18 mouse cellular contexts compared by ENCODE assay signal in the genomic region with DNA sequence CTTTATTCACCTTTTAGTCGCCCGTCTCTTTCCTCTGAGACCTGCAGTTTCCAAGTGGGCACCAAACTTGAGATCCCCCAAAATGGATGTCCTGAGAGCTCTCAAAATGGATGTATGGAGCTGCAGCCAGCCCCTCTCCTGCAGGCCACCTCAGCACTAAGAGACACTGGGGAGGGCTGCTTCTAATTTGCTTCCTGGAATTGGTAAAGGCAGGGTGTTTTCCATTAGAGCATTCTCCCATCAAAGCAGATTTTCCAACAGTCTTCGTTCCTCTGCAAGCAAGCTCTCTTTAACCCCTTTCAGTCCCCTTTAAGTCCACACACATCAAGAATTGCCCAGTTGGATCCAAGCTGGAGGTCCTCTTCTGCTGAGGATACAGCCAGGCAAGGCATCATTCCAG. TPM values are rescaled to one million over a fixed set of nuclear protein-coding genes. Genes with fewer than 3 reads are reported as not detected.
DNase-seq lines count a peak whose midpoint lies in the region; ATAC-seq lines count a peak whose summit lies in the region.
"Had no signal": no experiment of that assay in that cellular context is flagged by ENCODE, and none has a peak within 500 bp of the region (broad histone marks: within the 10 kb centered on the region; RNA-seq: fewer than 3 reads in every experiment).

No protein-coding gene starts in this region.

- H3K27me3 ChIP-seq in forebrain, embryonic 10.5 days (ENCODE audit: poor library complexity, severe bottlenecking) = peaks cover 14% of the 10 kb centered on the region; the same call in 1 of the 2 replicates
- no peaks in the 10 kb centered on the region for H3K27me3 ChIP-seq in forebrain, embryonic 15.5 days
- H3K27me3 ChIP-seq in embryonic facial prominence, embryonic 13.5 days = no peaks in the 10 kb centered on the region
- no peaks in the 10 kb centered on the region for H3K27me3 ChIP-seq in limb, embryonic 15.5 days
- H3K27me3 ChIP-seq: heart, embryonic 12.5 days had no signal

- H3K4me3 ChIP-seq in forebrain, embryonic 10.5 days = no peak overlapping the region
- no peak overlapping the region for H3K4me3 ChIP-seq in forebrain, embryonic 15.5 days
- no peak overlapping the region for H3K4me3 ChIP-seq in embryonic facial prominence, embryonic 13.5 days
- H3K4me3 ChIP-seq in limb, embryonic 15.5 days = no peak overlapping the region
- H3K4me3 ChIP-seq: heart, adult 2 months; heart, embryonic 12.5 days; hindbrain, embryonic 10.5 days had no signal

- DNase-seq in forebrain, embryonic 10.5 days (ENCODE audit: extremely low spot score, low spot score) = peak; percentile 12
- peak; percentile 75 for DNase-seq in heart, adult 11 months
- no peak for DNase-seq in heart, adult 9 months (ENCODE audit: low spot score in 2 of 2)
- DNase-seq in adrenal gland, adult (ENCODE audit: inconsistent age in 2 of 2, low spot score in 1 of 2) = no peak
- DNase-seq: cerebellum, adult 11-12 months; cerebellum, adult 9-10 months; cerebellum, postnatal 25 days; gastrocnemius, postnatal 36 days; heart, adult 2 months; kidney, adult 8-10 months had no signal

- H3K36me3 ChIP-seq in forebrain, embryonic 10.5 days (replicated peaks) = no peaks in the 10 kb centered on the region
- no peaks in the 10 kb centered on the region for H3K36me3 ChIP-seq in forebrain, embryonic 15.5 days
- H3K36me3 ChIP-seq in embryonic facial prominence, embryonic 13.5 days = no peaks in the 10 kb centered on the region
- H3K36me3 ChIP-seq in limb, embryonic 15.5 days = no peaks in the 10 kb centered on the region
- H3K36me3 ChIP-seq: heart, embryonic 12.5 days; hindbrain, embryonic 10.5 days had no signal

- H3K4me2 ChIP-seq in forebrain, embryonic 15.5 days (replicated peaks) = no peak overlapping the region
- no peak overlapping the region for H3K4me2 ChIP-seq in embryonic facial prominence, embryonic 13.5 days
- no peak overlapping the region for H3K4me2 ChIP-seq in limb, embryonic 15.5 days
- H3K4me2 ChIP-seq: heart, embryonic 12.5 days; hindbrain, embryonic 14.5 days had no signal

- peaks cover 29% of the 10 kb centered on the region for H3K4me1 ChIP-seq in forebrain, embryonic 10.5 days
- peaks cover 4% of the 10 kb centered on the region for H3K4me1 ChIP-seq in forebrain, embryonic 15.5 days
- H3K4me1 ChIP-seq in embryonic facial prominence, embryonic 13.5 days = peaks cover 62% of the 10 kb centered on the region
- H3K4me1 ChIP-seq in limb, embryonic 15.5 days = peaks cover 67% of the 10 kb centered on the region

- no peak for ATAC-seq in forebrain, embryonic 15.5 days (replicated peaks)
- ATAC-seq in embryonic facial prominence, embryonic 13.5 days (ENCODE audit: insufficient number of reproducible peaks, insufficient read depth, low FRiP score, low TSS enrichment, low read depth) = no peak
- ATAC-seq in limb, embryonic 15.5 days (ENCODE audit: insufficient number of reproducible peaks, low FRiP score, low TSS enrichment, low read depth) = no peak
- ATAC-seq: forebrain, embryonic 14.5 days; intestine, embryonic 16.5 days had no signal

- no peaks in the 10 kb centered on the region for H3K9me3 ChIP-seq in forebrain, embryonic 10.5 days
- H3K9me3 ChIP-seq in forebrain, embryonic 15.5 days = no peaks in the 10 kb centered on the region
- H3K9me3 ChIP-seq in embryonic facial prominence, embryonic 13.5 days = no peaks in the 10 kb centered on the region
- H3K9me3 ChIP-seq in limb, embryonic 15.5 days = no peaks in the 10 kb centered on the region
- H3K9me3 ChIP-seq: heart, embryonic 12.5 days; hindbrain, embryonic 10.5 days had no signal

- no peak overlapping the region for H3K9ac ChIP-seq in forebrain, embryonic 15.5 days (replicated peaks)
- no peak overlapping the region for H3K9ac ChIP-seq in embryonic facial prominence, embryonic 13.5 days
- H3K9ac ChIP-seq in limb, embryonic 15.5 days = no peak overlapping the region
- H3K9ac ChIP-seq: heart, embryonic 12.5 days; hindbrain, embryonic 14.5 days had no signal

- no peak overlapping the region for H3K27ac ChIP-seq in forebrain, embryonic 10.5 days
- H3K27ac ChIP-seq in forebrain, embryonic 15.5 days (replicated peaks) = no peak overlapping the region
- peak overlapping the region; percentile 63 for H3K27ac ChIP-seq in embryonic facial prominence, embryonic 13.5 days
- H3K27ac ChIP-seq in limb, embryonic 15.5 days = peak overlapping the region; percentile 81
- H3K27ac ChIP-seq: heart, adult 2 months; hindbrain, embryonic 10.5 days; hindbrain, embryonic 14.5 days had no signal

- 86% methylated on average over 3 of the region's 3 CpGs for WGBS in forebrain, embryonic 10.5 days
- 92% methylated on average over 3 of the region's 3 CpGs for WGBS in forebrain, embryonic 15.5 days
- WGBS in embryonic facial prominence, embryonic 13.5 days = 59% methylated on average over 3 of the region's 3 CpGs
- WGBS in limb, embryonic 15.5 days = 51% methylated on average over 3 of the region's 3 CpGs

RNA-seq across cellular contexts. Expression of a gene that starts 5.3 kb away (rescaled TPM):
- polyA plus RNA-seq in forebrain, embryonic 10.5 days (2016; fragmentation: Nextera tagmentation; extraction: Ambion mirVana) = 0.71 and 1.2 TPM in 2 replicates
- polyA plus RNA-seq in forebrain, embryonic 15.5 days (2015; fragmentation: Nextera tagmentation; extraction: Ambion mirVana) = 5.3 and 5.4 TPM in 2 replicates
- polyA plus RNA-seq in embryonic facial prominence, embryonic 13.5 days (2015; fragmentation: Nextera tagmentation; extraction: Ambion mirVana) = 15.9 and 17.0 TPM in 2 replicates
- 58.0 and 58.9 TPM in 2 replicates for polyA plus RNA-seq in limb, embryonic 15.5 days (2015; fragmentation: Nextera tagmentation; extraction: Ambion mirVana)

RNA-seq across cellular contexts. Expression of a gene that starts 45.8 kb away (rescaled TPM):
- polyA plus RNA-seq in forebrain, embryonic 10.5 days (2016; fragmentation: Nextera tagmentation; extraction: Ambion mirVana) = 52.0 and 53.7 TPM in 2 replicates
- polyA plus RNA-seq in forebrain, embryonic 15.5 days (2015; fragmentation: Nextera tagmentation; extraction: Ambion mirVana) = 72.1 and 75.4 TPM in 2 replicates
- polyA plus RNA-seq in embryonic facial prominence, embryonic 13.5 days (2015; fragmentation: Nextera tagmentation; extraction: Ambion mirVana) = 59.3 and 68.7 TPM in 2 replicates
- 55.0 and 60.2 TPM in 2 replicates for polyA plus RNA-seq in limb, embryonic 15.5 days (2015; fragmentation: Nextera tagmentation; extraction: Ambion mirVana)

RNA-seq across cellular contexts. Expression of a gene that starts 49.2 kb away (rescaled TPM):
- 34.8 and 36.9 TPM in 2 replicates for polyA plus RNA-seq in forebrain, embryonic 10.5 days (2016; fragmentation: Nextera tagmentation; extraction: Ambion mirVana)
- 11.7 and 13.5 TPM in 2 replicates for polyA plus RNA-seq in forebrain, embryonic 15.5 days (2015; fragmentation: Nextera tagmentation; extraction: Ambion mirVana)
- 13.7 and 14.2 TPM in 2 replicates for polyA plus RNA-seq in embryonic facial prominence, embryonic 13.5 days (2015; fragmentation: Nextera tagmentation; extraction: Ambion mirVana)
- polyA plus RNA-seq in limb, embryonic 15.5 days (2015; fragmentation: Nextera tagmentation; extraction: Ambion mirVana) = 9.5 and 11.3 TPM in 2 replicates

RNA-seq across cellular contexts. Expression of a gene that starts 53.3 kb away (rescaled TPM):
- polyA plus RNA-seq in forebrain, embryonic 10.5 days (2016; fragmentation: Nextera tagmentation; extraction: Ambion mirVana) = 83.0 and 84.6 TPM in 2 replicates
- polyA plus RNA-seq in forebrain, embryonic 15.5 days (2015; fragmentation: Nextera tagmentation; extraction: Ambion mirVana) = 30.7 and 34.8 TPM in 2 replicates
- polyA plus RNA-seq in embryonic facial prominence, embryonic 13.5 days (2015; fragmentation: Nextera tagmentation; extraction: Ambion mirVana) = 116 and 118 TPM in 2 replicates
- 74.1 and 78.7 TPM in 2 replicates for polyA plus RNA-seq in limb, embryonic 15.5 days (2015; fragmentation: Nextera tagmentation; extraction: Ambion mirVana)

Comparison
In these comparisons a context has a peak if more than half of its experiments do, and no peak if none do; other contexts are left out.
1. DNase-seq: peak in forebrain, embryonic 10.5 days (single experiment) and heart, adult 11 months (single experiment); none in heart, adult 9 months (0 of 2) and adrenal gland, adult (0 of 2).
2. H3K27ac ChIP-seq: peak in embryonic facial prominence, embryonic 13.5 days (single experiment) and limb, embryonic 15.5 days (single experiment); none in forebrain, embryonic 10.5 days (single experiment) and forebrain, embryonic 15.5 days (single experiment).